Mouse (Mus musculus) thymus, adult 2 months (tissue): ENCODE data around the gene Gadd45b. TPM values are rescaled to one million over a fixed set of nuclear protein-coding genes. Genes with fewer than 3 reads are reported as not detected.

Experiments
- DNase-seq: peaks from one replicate; pipeline ENCODE4 v3.0.0; 2021
- H3K27ac ChIP-seq: fragments of 200-500 bp; 2 replicates; pipeline ENCODE4 v1.5.1; 2012; ENCODE audit warnings: low read length, control low read depth; ENCODE audit not compliant: control insufficient read depth, insufficient read depth
- H3K27me3 ChIP-seq: fragments of 200-500 bp; 2 replicates; pipeline ENCODE4 v1.6.1; 2012; ENCODE audit warnings: mild to moderate bottlenecking, low read length, moderate library complexity, mixed read lengths; ENCODE audit not compliant: control insufficient read depth, insufficient read depth
- H3K36me3 ChIP-seq: fragments of 200-500 bp; 2 replicates; pipeline ENCODE4 v1.6.1; 2012; ENCODE audit warnings: mild to moderate bottlenecking, low read length, moderate library complexity; ENCODE audit not compliant: control insufficient read depth, insufficient read depth
- H3K4me1 ChIP-seq: fragments of 200-500 bp; replicated peaks from 2 replicates; pipeline ENCODE4 v1.6.1; 2012; ENCODE audit warnings: low read length; ENCODE audit not compliant: control insufficient read depth, insufficient read depth
- H3K4me3 ChIP-seq: fragments of 200-500 bp; 2 replicates; pipeline ENCODE4 v1.5.1; 2012; ENCODE audit warnings: mild to moderate bottlenecking, low read length, control low read depth, moderate library complexity; ENCODE audit not compliant: control insufficient read depth, insufficient read depth
- CTCF ChIP-seq: fragments of 200-500 bp; IDR thresholded peaks from 2 replicates; pipeline ENCODE4 v1.5.1; 2012; ENCODE audit warnings: mild to moderate bottlenecking, control low read depth, low read length, moderate library complexity, borderline replicate concordance; ENCODE audit not compliant: control insufficient read depth, poor library complexity, insufficient read depth; ENCODE audit errors: extremely low read depth
- POLR2A ChIP-seq: fragments of 200-500 bp; IDR thresholded peaks from 2 replicates; pipeline ENCODE4 v1.6.1; 2012; ENCODE audit warnings: mild to moderate bottlenecking, low read length, control low read depth, moderate library complexity; ENCODE audit not compliant: control insufficient read depth, poor library complexity, insufficient read depth; ENCODE audit errors: extremely low read depth
- WGBS: fragments of 180-500 bp; shearing (Covaris S2); methylation state at CpG from one replicate; pipeline ENCODE4 v1.1.7; 2018; 5-methylcytosine and 5-hydroxymethylcytosine counted together
- polyA plus RNA-seq: library from polyadenylated mRNA; depleted of rRNA; stranded (reverse); fragments of >200 nt; gene quantifications from 2 replicates; pipeline ENCODE4 v1.2.3, GENCODE M21; 2012

Gadd45b gene
- polyA plus RNA-seq, 1 experiment = 53.2 TPM

- peaks cover 12% of the 10 kb centered on the region for H3K4me1 ChIP-seq
- H3K27me3 ChIP-seq = no peaks in the 10 kb centered on the region
- 96% methylated on average over 19 of the region's 19 CpGs for WGBS
- DNase-seq = no peak
- TF ChIP-seq CTCF (no peak), POLR2A (no peak)
- H3K27ac ChIP-seq = peak overlapping the region; percentile 35; the same call in 1 of the 2 replicates
- no peak overlapping the region for H3K4me3 ChIP-seq
- no peaks in the 10 kb centered on the region; the same call in 1 of the 2 replicates for H3K36me3 ChIP-seq
These were observed 28.2 kb upstream of the Gadd45b start for GRCm38 (mm10) chr10:80901409-80902272.

GRCm38 (mm10) chr10:80902273-80902940, 27.5 kb upstream of the Gadd45b start:
- WGBS = 97% methylated on average over 9 of the region's 9 CpGs
- Histone ChIP-seq H3K27me3 (no peaks in the 10 kb centered on the region), H3K36me3 (no peaks in the 10 kb centered on the region; the same call in 1 of the 2 replicates), H3K4me3 (no peak overlapping the region), H3K27ac (no peak overlapping the region), H3K4me1 (peaks cover 12% of the 10 kb centered on the region)
- no peak for TF ChIP-seq CTCF
- no peak for DNase-seq

GRCm38 (mm10) chr10:80903282-80903681, 26.6 kb upstream of the Gadd45b start:
- Histone ChIP-seq H3K4me3 (no peak overlapping the region), H3K36me3 (no peaks in the 10 kb centered on the region; the same call in 1 of the 2 replicates), H3K27me3 (no peaks in the 10 kb centered on the region), H3K27ac (no peak overlapping the region), H3K4me1 (peaks cover 12% of the 10 kb centered on the region)
- DNase-seq = no peak
- no peak for TF ChIP-seq POLR2A
- no peak for TF ChIP-seq CTCF
- 94% methylated on average over 10 of the region's 10 CpGs for WGBS

- peaks cover 12% of the 10 kb centered on the region for H3K4me1 ChIP-seq
- 96% methylated on average over 28 of the region's 28 CpGs for WGBS
- H3K4me3 ChIP-seq = no peak overlapping the region
- H3K27me3 ChIP-seq = no peaks in the 10 kb centered on the region
- no peak overlapping the region for H3K27ac ChIP-seq
- DNase-seq = no peak
- TF ChIP-seq CTCF (no peak), POLR2A (no peak)
- no peaks in the 10 kb centered on the region; the same call in 1 of the 2 replicates for H3K36me3 ChIP-seq
These were observed 25.7 kb upstream of the Gadd45b start for GRCm38 (mm10) chr10:80904004-80904693.

GRCm38 (mm10) chr10:80904709-80905108, 25.2 kb upstream of the Gadd45b start:
- Histone ChIP-seq H3K27ac (no peak overlapping the region), H3K4me3 (no peak overlapping the region), H3K4me1 (peaks cover 7% of the 10 kb centered on the region), H3K27me3 (no peaks in the 10 kb centered on the region), H3K36me3 (no peaks in the 10 kb centered on the region; the same call in 1 of the 2 replicates)
- no peak for DNase-seq
- TF ChIP-seq CTCF (no peak), POLR2A (no peak)
- WGBS = 97% methylated on average over 11 of the region's 11 CpGs
